Mouse (Mus musculus) liver, adult (tissue): Measurements from ENCODE around the gene Ifnar1.

Experiments
- GATA4 ChIP-seq: IDR thresholded peaks from 2 replicates; pipeline ENCODE4 v1.6.1; 2014; ENCODE audit warnings: mild to moderate bottlenecking, low read length; ENCODE audit not compliant: insufficient replicate concordance

Gene Ifnar1

GRCm38 (mm10) chr16:91484808-91485700 is at the start of gene Ifnar1:
Ifnar1 (plus strand) TSS chr16:91485238.
- TF ChIP-seq GATA4 = peak; percentile 40; the same call in 1 of the 2 replicates

- TF ChIP-seq GATA4 = no peak
Observed at GRCm38 (mm10) chr16:91438081-91438480, 47.0 kb upstream of the Ifnar1 start.

GRCm38 (mm10) chr16:91441366-91441765 is 43.7 kb upstream of the Ifnar1 start:
- TF ChIP-seq GATA4 = peak; percentile 90; the same call in 1 of the 2 replicates

- TF ChIP-seq GATA4 = no peak
Observed at GRCm38 (mm10) chr16:91441811-91442240, 43.2 kb upstream of the Ifnar1 start.

GRCm38 (mm10) chr16:91442446-91442845 is 42.6 kb upstream of the Ifnar1 start:
- no peak for TF ChIP-seq GATA4

GRCm38 (mm10) chr16:91443211-91443611 is 41.8 kb upstream of the Ifnar1 start:
- no peak for TF ChIP-seq GATA4

- TF ChIP-seq GATA4 = no peak
Observed at GRCm38 (mm10) chr16:91444847-91445246, 40.2 kb upstream of the Ifnar1 start.

- no peak for TF ChIP-seq GATA4
Observed at GRCm38 (mm10) chr16:91445566-91445965, 39.5 kb upstream of the Ifnar1 start.

- no peak for TF ChIP-seq GATA4
Observed at GRCm38 (mm10) chr16:91446778-91447511, 38.1 kb upstream of the Ifnar1 start.

- TF ChIP-seq GATA4 = no peak
Observed at GRCm38 (mm10) chr16:91447512-91447900, 37.5 kb upstream of the Ifnar1 start.

- TF ChIP-seq GATA4 = no peak
Observed at GRCm38 (mm10) chr16:91448088-91448487, 37.0 kb upstream of the Ifnar1 start.

GRCm38 (mm10) chr16:91448895-91449294 is 36.1 kb upstream of the Ifnar1 start:
- TF ChIP-seq GATA4 = no peak

- TF ChIP-seq GATA4 = no peak
Observed at GRCm38 (mm10) chr16:91450137-91451064, 34.6 kb upstream of the Ifnar1 start.

- no peak for TF ChIP-seq GATA4
Observed at GRCm38 (mm10) chr16:91451949-91452348, 33.1 kb upstream of the Ifnar1 start.

GRCm38 (mm10) chr16:91452363-91452896 is 32.6 kb upstream of the Ifnar1 start:
- TF ChIP-seq GATA4 = no peak
